Mouse (Mus musculus) hindbrain, embryonic 12.5 days (tissue): ENCODE measurements around the gene Gm13272. TPM values are rescaled to one million over a fixed set of nuclear protein-coding genes. Genes with fewer than 3 reads are reported as not detected.
"Not testable (repeated sequence)": the region's sequence is repeated elsewhere in the genome, so short reads cannot be mapped to it uniquely, and the experiment has no call there.

Source experiments
- ATAC-seq: fragments of 200-750 bp; cut with Nextera tagmentation; 2 replicates; pipeline ENCODE4 v1.8.0; 2017; ENCODE audit warnings: moderate TSS enrichment; ENCODE audit not compliant: low FRiP score
- H3K27ac ChIP-seq: fragments of 300-500 bp; sonication (generic); 2 replicates; pipeline ENCODE4 v1.5.1; 2016; ENCODE audit warnings: mild to moderate bottlenecking
- H3K27me3 ChIP-seq: fragments of 300-500 bp; sonication (generic); 2 replicates; pipeline ENCODE4 v1.6.1; 2016; ENCODE audit warnings: mild to moderate bottlenecking
- H3K36me3 ChIP-seq: fragments of 300-500 bp; sonication (generic); 2 replicates; pipeline ENCODE4 v1.6.1; 2016; ENCODE audit warnings: mild to moderate bottlenecking
- H3K4me1 ChIP-seq: fragments of 300-500 bp; sonication (generic); 2 replicates; pipeline ENCODE4 v1.6.1; 2016
- H3K4me2 ChIP-seq: fragments of 300-500 bp; sonication (generic); replicated peaks from 2 replicates; pipeline ENCODE4 v1.6.1; 2016; ENCODE audit warnings: mild to moderate bottlenecking
- H3K4me3 ChIP-seq: fragments of 300-500 bp; sonication (generic); 2 replicates; pipeline ENCODE4 v1.5.1; 2016; ENCODE audit warnings: mild to moderate bottlenecking
- H3K9ac ChIP-seq: fragments of 300-500 bp; sonication (generic); 2 replicates; pipeline ENCODE4 v1.6.1; 2016; ENCODE audit warnings: mild to moderate bottlenecking, moderate library complexity
- H3K9me3 ChIP-seq: fragments of 300-500 bp; sonication (generic); replicated peaks from 2 replicates; pipeline ENCODE4 v1.6.1; 2016; ENCODE audit warnings: mild to moderate bottlenecking
- WGBS: fragments of 180-500 bp; shearing (Covaris S2); methylation state at CpG from one replicate; pipeline ENCODE4 v1.1.7; 2016; 5-methylcytosine and 5-hydroxymethylcytosine counted together
- polyA plus RNA-seq: library from polyadenylated mRNA; unstranded; fragments of >200 nt; fragmentation: Nextera tagmentation; extraction: Ambion mirVana; gene quantifications from 2 replicates; pipeline ENCODE4 v1.2.1, GENCODE M21; 2016

Gene Gm13272
- polyA plus RNA-seq = not detected in 2 replicates

- H3K4me2 ChIP-seq, H3K27ac ChIP-seq, H3K9ac ChIP-seq, H3K4me1 ChIP-seq, H3K27me3 ChIP-seq, H3K36me3 ChIP-seq, H3K9me3 ChIP-seq, H3K4me3 ChIP-seq, ATAC-seq: not testable (repeated sequence)
- WGBS = no CpG with 5 or more reads among the region's 29 CpGs
These were observed at the start of gene Gm13272 for GRCm38 (mm10) chr4:88779550-88779949. Gm13272 (plus strand) TSS chr4:88779850.

- no peak overlapping the region for H3K4me3 ChIP-seq
- WGBS = 4% methylated on average over 2 of the region's 2 CpGs
- no peaks in the 10 kb centered on the region for H3K36me3 ChIP-seq
- H3K9ac ChIP-seq = no peak overlapping the region
- H3K9me3 ChIP-seq = no peaks in the 10 kb centered on the region
- ATAC-seq = no peak
- H3K27ac ChIP-seq = no peak overlapping the region
- H3K4me1 ChIP-seq = no peaks in the 10 kb centered on the region
- no peak overlapping the region for H3K4me2 ChIP-seq
- no peaks in the 10 kb centered on the region for H3K27me3 ChIP-seq
These were observed 41.2 kb upstream of the Gm13272 start for GRCm38 (mm10) chr4:88738480-88738879.

GRCm38 (mm10) chr4:88739036-88739435 is 40.6 kb upstream of the Gm13272 start:
- H3K4me1 ChIP-seq = no peaks in the 10 kb centered on the region
- no peak overlapping the region for H3K9ac ChIP-seq
- H3K9me3 ChIP-seq = no peaks in the 10 kb centered on the region
- H3K27me3 ChIP-seq = no peaks in the 10 kb centered on the region
- no peak overlapping the region for H3K4me3 ChIP-seq
- no peak overlapping the region for H3K4me2 ChIP-seq
- 93% methylated on average over 6 of the region's 6 CpGs for WGBS
- no peak overlapping the region for H3K27ac ChIP-seq
- H3K36me3 ChIP-seq = no peaks in the 10 kb centered on the region
- no peak for ATAC-seq

GRCm38 (mm10) chr4:88741426-88741825 is 38.2 kb upstream of the Gm13272 start:
- no peaks in the 10 kb centered on the region for H3K36me3 ChIP-seq
- H3K9ac ChIP-seq = no peak overlapping the region
- H3K27ac ChIP-seq = no peak overlapping the region
- WGBS = 93% methylated on average over 4 of the region's 4 CpGs
- no peaks in the 10 kb centered on the region for H3K27me3 ChIP-seq
- H3K4me1 ChIP-seq = 0 out of 2 replicates have a peak, but pooled peaks cover 3% of the 10 kb centered on the region
- no peak overlapping the region for H3K4me3 ChIP-seq
- no peaks in the 10 kb centered on the region for H3K9me3 ChIP-seq
- no peak overlapping the region for H3K4me2 ChIP-seq
- no peak for ATAC-seq

- Histone ChIP-seq H3K4me1 (0 out of 2 replicates have a peak, but pooled peaks cover 3% of the 10 kb centered on the region), H3K4me3 (no peak overlapping the region), H3K4me2 (no peak overlapping the region), H3K27me3 (no peaks in the 10 kb centered on the region), H3K36me3 (no peaks in the 10 kb centered on the region), H3K9me3 (no peaks in the 10 kb centered on the region), H3K27ac (no peak overlapping the region), H3K9ac (no peak overlapping the region)
- 87% methylated on average over 7 of the region's 7 CpGs for WGBS
- no peak for ATAC-seq
These were observed 36.8 kb upstream of the Gm13272 start for GRCm38 (mm10) chr4:88742771-88743371.

GRCm38 (mm10) chr4:88744207-88744606 is 35.4 kb upstream of the Gm13272 start:
- Histone ChIP-seq H3K4me2 (no peak overlapping the region), H3K36me3 (no peaks in the 10 kb centered on the region), H3K9me3 (no peaks in the 10 kb centered on the region), H3K27me3 (no peaks in the 10 kb centered on the region), H3K4me3 (no peak overlapping the region), H3K4me1 (0 out of 2 replicates have a peak, but pooled peaks cover 3% of the 10 kb centered on the region), H3K9ac (no peak overlapping the region), H3K27ac (no peak overlapping the region)
- WGBS = 77% methylated on average over 3 of the region's 3 CpGs
- ATAC-seq = no peak

GRCm38 (mm10) chr4:88749926-88750325 is 29.7 kb upstream of the Gm13272 start:
- Histone ChIP-seq H3K4me3 (no peak overlapping the region), H3K4me1 (0 out of 2 replicates have a peak, but pooled peaks cover 3% of the 10 kb centered on the region), H3K27me3 (no peaks in the 10 kb centered on the region), H3K36me3 (no peaks in the 10 kb centered on the region), H3K9ac (no peak overlapping the region), H3K27ac (no peak overlapping the region), H3K9me3 (no peaks in the 10 kb centered on the region), H3K4me2 (no peak overlapping the region)
- no peak for ATAC-seq
- WGBS = 63% methylated on average over 6 of the region's 6 CpGs

- H3K4me2 ChIP-seq, H3K9ac ChIP-seq, H3K9me3 ChIP-seq, H3K27me3 ChIP-seq, H3K36me3 ChIP-seq, H3K27ac ChIP-seq, H3K4me1 ChIP-seq, ATAC-seq, H3K4me3 ChIP-seq: not testable (repeated sequence)
- 77% methylated on average over 15 of the region's 15 CpGs for WGBS
These were observed 24.8 kb upstream of the Gm13272 start, which contains the start of gene Gm13271 for GRCm38 (mm10) chr4:88754818-88755340. Gm13271 (plus strand) TSS chr4:88754868.

GRCm38 (mm10) chr4:88756581-88757513 is 22.8 kb upstream of the Gm13272 start:
- Histone ChIP-seq H3K4me3 (peak overlapping the region; percentile 42), H3K9ac (peak overlapping the region; percentile 63), H3K4me2 (peak overlapping the region; percentile 83), H3K27ac (peak overlapping the region; percentile 80)
- ATAC-seq, H3K4me1 ChIP-seq, H3K27me3 ChIP-seq, H3K36me3 ChIP-seq, H3K9me3 ChIP-seq: not testable (repeated sequence)
- WGBS = 12% methylated on average over 29 of the region's 31 CpGs

GRCm38 (mm10) chr4:88757628-88758031 is 22.0 kb upstream of the Gm13272 start:
- Histone ChIP-seq H3K4me3 (peak overlapping the region; percentile 42), H3K9ac (peak overlapping the region; percentile 63; the same call in 1 of the 2 replicates), H3K27ac (peak overlapping the region; percentile 80), H3K4me2 (peak overlapping the region; percentile 83)
- ATAC-seq = peak; percentile 100
- not testable (repeated sequence) for H3K9me3 ChIP-seq, H3K36me3 ChIP-seq, H3K27me3 ChIP-seq, H3K4me1 ChIP-seq
- 0% methylated on average over 21 of the region's 21 CpGs for WGBS

GRCm38 (mm10) chr4:88758751-88759150 is 20.9 kb upstream of the Gm13272 start:
- not testable (repeated sequence) for H3K4me1 ChIP-seq, H3K27me3 ChIP-seq, H3K36me3 ChIP-seq, H3K9ac ChIP-seq, H3K27ac ChIP-seq, H3K9me3 ChIP-seq, H3K4me3 ChIP-seq, H3K4me2 ChIP-seq, ATAC-seq
- WGBS = 89% methylated on average over 9 of the region's 9 CpGs

GRCm38 (mm10) chr4:88759610-88760268 is 19.9 kb upstream of the Gm13272 start, which contains the start of gene Gm13283:
Gm13283 (plus strand) TSS chr4:88760119.
- Histone ChIP-seq H3K4me2 (peak within 1 kb of the TSS; percentile 52), H3K4me3 (peak within 1 kb of the TSS; percentile 32)
- H3K27ac ChIP-seq, H3K4me1 ChIP-seq, H3K9me3 ChIP-seq, H3K27me3 ChIP-seq, H3K9ac ChIP-seq, H3K36me3 ChIP-seq, ATAC-seq: not testable (repeated sequence)
- 22% methylated on average over 11 of the region's 14 CpGs for WGBS
